Mouse (Mus musculus) G1E (cell line): Measurements from ENCODE around the gene Samhd1. TPM values are rescaled to one million over a fixed set of nuclear protein-coding genes. Genes with fewer than 3 reads are reported as not detected.

Source experiments
- ATAC-seq: 2 replicates; pipeline ENCODE4 v1.8.0; 2016; ENCODE audit warnings: mild to moderate bottlenecking; ENCODE audit not compliant: insufficient number of reproducible peaks, poor library complexity, low FRiP score, severe bottlenecking; ENCODE audit errors: extremely low read depth
- DNase-seq: peaks from one replicate; pipeline ENCODE4 v3.0.0; 2012; ENCODE audit warnings: low spot score
- H3K27me3 ChIP-seq: 2 replicates; pipeline ENCODE4 v1.6.1; 2012; ENCODE audit warnings: mild to moderate bottlenecking, low read length, inconsistent platforms; ENCODE audit not compliant: insufficient read depth
- H3K36me3 ChIP-seq: replicated peaks from 2 replicates; pipeline ENCODE3; 2012; ENCODE audit warnings: mild to moderate bottlenecking, inconsistent platforms
- H3K4me1 ChIP-seq: 2 replicates; pipeline ENCODE4 v1.6.1; 2012; ENCODE audit warnings: low read depth, low read length, inconsistent platforms, mixed read lengths; ENCODE audit not compliant: insufficient read depth
- H3K4me3 ChIP-seq: 2 replicates; pipeline ENCODE4 v1.5.1; 2012; ENCODE audit warnings: low read depth, mild to moderate bottlenecking, inconsistent platforms, low read length, moderate library complexity, mixed read lengths
- H3K9me3 ChIP-seq: replicated peaks from 2 replicates; pipeline ENCODE4 v1.6.1; 2012; ENCODE audit warnings: inconsistent platforms
- CTCF ChIP-seq: IDR thresholded peaks from 2 replicates; pipeline ENCODE4 v1.5.1; 2012; ENCODE audit warnings: low read depth, low read length, inconsistent platforms, mixed read lengths
- GATA1 ChIP-seq: IDR thresholded peaks from 2 replicates; pipeline ENCODE4 v1.6.1; 2012; ENCODE audit warnings: borderline replicate concordance, low read length, inconsistent platforms, mixed read lengths
- GATA2 ChIP-seq: IDR thresholded peaks from 2 replicates; pipeline ENCODE4 v1.6.1; 2012; ENCODE audit warnings: low read depth, low read length, inconsistent platforms, borderline replicate concordance
- POLR2AphosphoS5 ChIP-seq: IDR thresholded peaks from 2 replicates; pipeline ENCODE4 v1.6.1; 2012; ENCODE audit warnings: low read depth, low read length, inconsistent platforms; ENCODE audit not compliant: insufficient replicate concordance
- TAL1 ChIP-seq: conservative IDR thresholded peaks from 2 replicates; pipeline ENCODE4 v1.6.1; 2012; ENCODE audit warnings: low read depth, low read length, inconsistent platforms, mixed read lengths
- polyA plus RNA-seq: library from polyadenylated mRNA; stranded (reverse); fragments of >175 nt; gene quantifications from 2 replicates; pipeline ENCODE4 v1.2.3, GENCODE M21; 2012
- total RNA-seq, 2 experiments: library from RNA; stranded (forward) in 1 of 2; stranded (reverse) in 1 of 2; fragments of 200-1000 nt in 1 of 2; fragments of >200 nt in 1 of 2; fragmentation: Nextera tagmentation in 1 of 2; gene quantifications; 2 replicates each; pipeline ENCODE4 v1.2.3; 2014 to 2017

The Samhd1 gene
- total and polyA plus RNA-seq, 3 experiments: 23.6 to 153 (median 109) TPM

GRCm38 (mm10) chr2:157075685-157076084 lies 59.4 kb downstream of the Samhd1 start:
- peaks cover 19% of the 10 kb centered on the region for H3K9me3 ChIP-seq
- H3K4me3 ChIP-seq: no peak overlapping the region
- no peaks in the 10 kb centered on the region for H3K4me1 ChIP-seq
- DNase-seq: no peak
- ATAC-seq: no peak
- H3K36me3 ChIP-seq: no peaks in the 10 kb centered on the region
- H3K27me3 ChIP-seq: peaks cover 44% of the 10 kb centered on the region
- no peak for TF ChIP-seq CTCF
- TF ChIP-seq TAL1: no peak
- no peak for TF ChIP-seq POLR2AphosphoS5

GRCm38 (mm10) chr2:157075226-157075625 lies 59.8 kb downstream of the Samhd1 start:
- DNase-seq: no peak
- no peak overlapping the region for H3K4me3 ChIP-seq
- H3K4me1 ChIP-seq: peaks cover 3% of the 10 kb centered on the region; the same call in 1 of the 2 replicates
- H3K27me3 ChIP-seq: peaks cover 48% of the 10 kb centered on the region
- peaks cover 19% of the 10 kb centered on the region for H3K9me3 ChIP-seq
- TF ChIP-seq GATA1 (no peak), TAL1 (no peak), GATA2 (no peak), POLR2AphosphoS5 (no peak), CTCF (no peak)
- ATAC-seq: no peak
- no peaks in the 10 kb centered on the region for H3K36me3 ChIP-seq

- TF ChIP-seq CTCF (no peak), GATA2 (no peak), POLR2AphosphoS5 (no peak), GATA1 (no peak), TAL1 (no peak)
- H3K9me3 ChIP-seq: peaks cover 18% of the 10 kb centered on the region
- H3K4me3 ChIP-seq: no peak overlapping the region
- no peaks in the 10 kb centered on the region for H3K36me3 ChIP-seq
- ATAC-seq (no peak), DNase-seq (no peak)
- peaks cover 4% of the 10 kb centered on the region; the same call in 1 of the 2 replicates for H3K4me1 ChIP-seq
- H3K27me3 ChIP-seq: peaks cover 50% of the 10 kb centered on the region
Measured at GRCm38 (mm10) chr2:157074772-157075171, 60.3 kb downstream of the Samhd1 start.

- Histone ChIP-seq H3K4me3 (no peak overlapping the region), H3K36me3 (no peaks in the 10 kb centered on the region), H3K9me3 (peaks cover 13% of the 10 kb centered on the region), H3K4me1 (peaks cover 4% of the 10 kb centered on the region; the same call in 1 of the 2 replicates), H3K27me3 (peaks cover 51% of the 10 kb centered on the region)
- no peak for DNase-seq
- TF ChIP-seq TAL1 (no peak), CTCF (no peak), GATA1 (no peak), POLR2AphosphoS5 (no peak), GATA2 (no peak)
- ATAC-seq: no peak
Measured at GRCm38 (mm10) chr2:157074186-157074724, 60.8 kb downstream of the Samhd1 start.

GRCm38 (mm10) chr2:157073378-157074052 lies 61.5 kb downstream of the Samhd1 start:
- DNase-seq (no peak), ATAC-seq (no peak)
- H3K9me3 ChIP-seq: peaks cover 5% of the 10 kb centered on the region
- H3K36me3 ChIP-seq: no peaks in the 10 kb centered on the region
- no peak overlapping the region for H3K4me3 ChIP-seq
- H3K4me1 ChIP-seq: peaks cover 4% of the 10 kb centered on the region; the same call in 1 of the 2 replicates
- TF ChIP-seq GATA2 (no peak), GATA1 (no peak), CTCF (no peak), TAL1 (no peak), POLR2AphosphoS5 (no peak)
- peaks cover 59% of the 10 kb centered on the region for H3K27me3 ChIP-seq

- no peak overlapping the region for H3K4me3 ChIP-seq
- H3K27me3 ChIP-seq: peaks cover 56% of the 10 kb centered on the region
- ATAC-seq (no peak), DNase-seq (no peak)
- no peaks in the 10 kb centered on the region for H3K36me3 ChIP-seq
- H3K9me3 ChIP-seq: no peaks in the 10 kb centered on the region
- H3K4me1 ChIP-seq: peaks cover 5% of the 10 kb centered on the region; the same call in 1 of the 2 replicates
- TF ChIP-seq GATA2 (no peak), POLR2AphosphoS5 (no peak), TAL1 (no peak), GATA1 (no peak), CTCF (no peak)
Measured at GRCm38 (mm10) chr2:157072316-157072990, 62.6 kb downstream of the Samhd1 start.
